Comparison of ENCODE assay signal across 12 mouse cellular contexts in genomic region chr2:172661418-172661980, GRCm38 (mm10).
DNase-seq lines count a peak whose midpoint lies in the region; ATAC-seq lines count a peak whose summit lies in the region.
"Had no signal": no experiment of that assay in that cellular context is flagged by ENCODE, and none has a peak within 500 bp of the region (broad histone marks: within the 10 kb centered on the region; RNA-seq: fewer than 3 reads in every experiment).

No protein-coding gene starts in this region.

- H3K9me3 ChIP-seq in hindbrain, embryonic 10.5 days: no peaks in the 10 kb centered on the region
- H3K9me3 ChIP-seq in hindbrain, embryonic 14.5 days (ENCODE audit: control insufficient read depth, low read length): no peaks in the 10 kb centered on the region
- H3K9me3 ChIP-seq in neural tube, embryonic 15.5 days (replicated peaks): no peaks in the 10 kb centered on the region
- H3K9me3 ChIP-seq in embryonic facial prominence, embryonic 14.5 days (ENCODE audit: control insufficient read depth, low read length): no peaks in the 10 kb centered on the region
- H3K9me3 ChIP-seq in midbrain, embryonic 13.5 days: no peaks in the 10 kb centered on the region

- no peaks in the 10 kb centered on the region for H3K36me3 ChIP-seq in hindbrain, embryonic 10.5 days
- no peaks in the 10 kb centered on the region for H3K36me3 ChIP-seq in hindbrain, embryonic 14.5 days (replicated peaks; ENCODE audit: control insufficient read depth, insufficient read depth)
- H3K36me3 ChIP-seq in neural tube, embryonic 15.5 days: no peaks in the 10 kb centered on the region
- no peaks in the 10 kb centered on the region for H3K36me3 ChIP-seq in embryonic facial prominence, embryonic 14.5 days (ENCODE audit: control insufficient read depth, insufficient read depth, low read length)
- no peaks in the 10 kb centered on the region for H3K36me3 ChIP-seq in midbrain, embryonic 13.5 days

- 0 out of 2 replicates have a peak overlapping the region, but pooled peaks have one; percentile 4 for H3K4me3 ChIP-seq in hindbrain, embryonic 10.5 days
- H3K4me3 ChIP-seq in hindbrain, embryonic 14.5 days (replicated peaks; ENCODE audit: low read length): no peak overlapping the region
- H3K4me3 ChIP-seq in neural tube, embryonic 15.5 days (replicated peaks): no peak overlapping the region
- no peak overlapping the region for H3K4me3 ChIP-seq in embryonic facial prominence, embryonic 14.5 days (ENCODE audit: low read depth, low read length)
- no peak overlapping the region for H3K4me3 ChIP-seq in midbrain, embryonic 13.5 days (replicated peaks)

- H3K4me2 ChIP-seq in hindbrain, embryonic 14.5 days (replicated peaks): no peak overlapping the region
- no peak overlapping the region for H3K4me2 ChIP-seq in neural tube, embryonic 15.5 days
- H3K4me2 ChIP-seq in embryonic facial prominence, embryonic 14.5 days (ENCODE audit: low read depth, low read length): peak overlapping the region; percentile 30
- H3K4me2 ChIP-seq in midbrain, embryonic 13.5 days (replicated peaks): peak overlapping the region; percentile 18; the same call in 1 of the 2 replicates

- DNase-seq in hindbrain, embryonic 10.5 days (ENCODE audit: low spot score): peak; percentile 34
- DNase-seq in hindbrain, embryonic 14.5 days (ENCODE audit: low spot score): no peak
- peak; percentile 33 for DNase-seq in neural tube, embryonic 10.5 days (ENCODE audit: extremely low spot score, low spot score)
- peak; percentile 56 for DNase-seq in embryonic facial prominence, embryonic 14.5 days (ENCODE audit: low spot score)
- no peak for DNase-seq in layer of hippocampus, adult 9-11 months
- DNase-seq: kidney, postnatal 14 days; thymus, postnatal 25 days had no signal

- ATAC-seq in hindbrain, embryonic 14.5 days (ENCODE audit: low FRiP score): no peak
- ATAC-seq in neural tube, embryonic 15.5 days (ENCODE audit: low FRiP score): no peak
- no peak for ATAC-seq in embryonic facial prominence, embryonic 14.5 days (ENCODE audit: low read depth)
- ATAC-seq in midbrain, embryonic 13.5 days: no peak
- no peak for ATAC-seq in megakaryocyte, adult 5-6 weeks (ENCODE audit: poor library complexity, severe bottlenecking)
- ATAC-seq: hindbrain, postnatal 0 days; lung, postnatal 0 days had no signal

- H3K9ac ChIP-seq in hindbrain, embryonic 14.5 days: no peak overlapping the region
- no peak overlapping the region for H3K9ac ChIP-seq in neural tube, embryonic 15.5 days (replicated peaks)
- no peak overlapping the region for H3K9ac ChIP-seq in embryonic facial prominence, embryonic 14.5 days (ENCODE audit: low read depth, low read length)
- H3K9ac ChIP-seq in midbrain, embryonic 13.5 days (replicated peaks): no peak overlapping the region

- H3K27ac ChIP-seq in hindbrain, embryonic 10.5 days: no peak overlapping the region
- no peak overlapping the region for H3K27ac ChIP-seq in hindbrain, embryonic 14.5 days
- no peak overlapping the region for H3K27ac ChIP-seq in neural tube, embryonic 15.5 days (replicated peaks)
- peak overlapping the region; percentile 50; the same call in 1 of the 2 replicates for H3K27ac ChIP-seq in embryonic facial prominence, embryonic 14.5 days (replicated peaks; ENCODE audit: low read depth, low read length)
- no peak overlapping the region for H3K27ac ChIP-seq in midbrain, embryonic 13.5 days
- H3K27ac ChIP-seq: hindbrain, postnatal 0 days had no signal

- WGBS in hindbrain, embryonic 10.5 days: 7% methylated on average over 15 of the region's 15 CpGs
- WGBS in hindbrain, embryonic 14.5 days: 8% methylated on average over 15 of the region's 15 CpGs
- WGBS in neural tube, embryonic 15.5 days: 8% methylated on average over 15 of the region's 15 CpGs
- 11% methylated on average over 15 of the region's 15 CpGs for WGBS in embryonic facial prominence, embryonic 14.5 days
- 10% methylated on average over 15 of the region's 15 CpGs for WGBS in midbrain, embryonic 13.5 days

- H3K4me1 ChIP-seq in hindbrain, embryonic 10.5 days (replicated peaks): peaks cover 38% of the 10 kb centered on the region
- H3K4me1 ChIP-seq in hindbrain, embryonic 14.5 days (replicated peaks; ENCODE audit: control insufficient read depth, insufficient read depth, low read length): no peaks in the 10 kb centered on the region
- H3K4me1 ChIP-seq in neural tube, embryonic 15.5 days: peaks cover 10% of the 10 kb centered on the region; the same call in 1 of the 2 replicates
- H3K4me1 ChIP-seq in embryonic facial prominence, embryonic 14.5 days (ENCODE audit: control insufficient read depth, insufficient read depth, low read length): peaks cover 21% of the 10 kb centered on the region; the same call in 1 of the 2 replicates
- H3K4me1 ChIP-seq in midbrain, embryonic 13.5 days (replicated peaks): peaks cover 19% of the 10 kb centered on the region

- H3K27me3 ChIP-seq in hindbrain, embryonic 10.5 days (ENCODE audit: insufficient read depth, poor library complexity, severe bottlenecking): peaks cover 71% of the 10 kb centered on the region
- H3K27me3 ChIP-seq in hindbrain, embryonic 14.5 days (ENCODE audit: control insufficient read depth, insufficient read depth, low read length): peaks cover 44% of the 10 kb centered on the region
- H3K27me3 ChIP-seq in neural tube, embryonic 15.5 days (replicated peaks): peaks cover 37% of the 10 kb centered on the region
- 0 out of 2 replicates have a peak, but pooled peaks cover 4% of the 10 kb centered on the region for H3K27me3 ChIP-seq in embryonic facial prominence, embryonic 14.5 days (replicated peaks; ENCODE audit: control insufficient read depth, insufficient read depth, low read length)
- peaks cover 37% of the 10 kb centered on the region for H3K27me3 ChIP-seq in midbrain, embryonic 13.5 days

Comparison
In these comparisons a context has a peak if more than half of its experiments do, and no peak if none do; other contexts are left out.
1. DNase-seq: peak in hindbrain, embryonic 10.5 days (single experiment), neural tube, embryonic 10.5 days (single experiment) and embryonic facial prominence, embryonic 14.5 days (single experiment); none in hindbrain, embryonic 14.5 days (single experiment) and layer of hippocampus, adult 9-11 months (single experiment).
2. H3K4me2 ChIP-seq: peak in embryonic facial prominence, embryonic 14.5 days (single experiment) and midbrain, embryonic 13.5 days (single experiment); none in hindbrain, embryonic 14.5 days (single experiment) and neural tube, embryonic 15.5 days (single experiment).